ENCODE assay signal across 19 mouse cellular contexts in genomic region chr2:9464413-9464812, GRCm38 (mm10).
DNase-seq lines count a peak whose midpoint lies in the region; ATAC-seq and TF ChIP-seq lines count a peak whose summit lies in the region.
"Had no signal": no experiment of that assay in that cellular context is flagged by ENCODE, and none has a peak within 500 bp of the region (broad histone marks: within the 10 kb centered on the region; RNA-seq: fewer than 3 reads in every experiment).

No protein-coding gene starts in this region.

- intact Hi-C loops in left cerebral cortex, adult 2 months (cut with DNase I): loop anchor here (2.0 kb wide), 1 partner anchor 156 kb away; no protein-coding TSS in a partner anchor

- 74% methylated on average over 4 of the region's 4 CpGs for WGBS in midbrain, embryonic 15.5 days
- WGBS in midbrain, embryonic 10.5 days: 83% methylated on average over 4 of the region's 4 CpGs

- DNase-seq in frontal cortex, postnatal 10 days (ENCODE audit: low spot score in 2 of 2): no peak
- no peak for DNase-seq in midbrain, embryonic 10.5 days (ENCODE audit: low spot score)
- peak; percentile 11 to 14 for DNase-seq in left cerebral cortex, adult 2 months (ENCODE audit: extremely low spot score in 1 of 2, low spot score in 2 of 2)
- peak; percentile 7 to 14 for DNase-seq in right cerebral cortex, postnatal 36 days (ENCODE audit: low spot score in 2 of 2)
- DNase-seq in neural tube, embryonic 10.5 days (ENCODE audit: extremely low spot score, low spot score): no peak
- DNase-seq in gastrocnemius, postnatal 25 days: no peak
- DNase-seq: adrenal gland, postnatal 14 days; cerebellum, adult 9-10 months; gastrocnemius, adult 2 months; heart, postnatal 4 days; kidney, adult 8-10 months; kidney, postnatal 14 days; lung, postnatal 4 days; thymus, postnatal 36 days had no signal

- H3K4me3 ChIP-seq in midbrain, embryonic 15.5 days: no peak overlapping the region
- H3K4me3 ChIP-seq in midbrain, embryonic 10.5 days: no peak overlapping the region
- no peak overlapping the region for H3K4me3 ChIP-seq in left cerebral cortex, adult 2 months
- H3K4me3 ChIP-seq: forebrain, embryonic 10.5 days; gastrocnemius, adult 2 months; intestine, embryonic 15.5 days; layer of hippocampus, adult 2 months had no signal

- H3K36me3 ChIP-seq in midbrain, embryonic 15.5 days (replicated peaks): no peaks in the 10 kb centered on the region
- no peaks in the 10 kb centered on the region for H3K36me3 ChIP-seq in midbrain, embryonic 10.5 days
- H3K36me3 ChIP-seq: forebrain, embryonic 10.5 days; intestine, embryonic 15.5 days had no signal

- no peak overlapping the region for H3K9ac ChIP-seq in midbrain, embryonic 15.5 days
- H3K9ac ChIP-seq: intestine, embryonic 15.5 days had no signal

- ATAC-seq in frontal cortex, adult (ENCODE audit: low TSS enrichment): peak; percentile 80
- no peak; the same call in 1 of the 2 replicates for ATAC-seq in midbrain, embryonic 15.5 days (replicated peaks)

- H3K9me3 ChIP-seq in midbrain, embryonic 15.5 days: no peaks in the 10 kb centered on the region
- no peaks in the 10 kb centered on the region for H3K9me3 ChIP-seq in midbrain, embryonic 10.5 days (replicated peaks)
- H3K9me3 ChIP-seq: forebrain, embryonic 10.5 days; intestine, embryonic 15.5 days had no signal

- no peak overlapping the region for H3K27ac ChIP-seq in midbrain, embryonic 15.5 days
- no peak overlapping the region for H3K27ac ChIP-seq in midbrain, embryonic 10.5 days (replicated peaks)
- no peak overlapping the region for H3K27ac ChIP-seq in left cerebral cortex, adult 2 months
- H3K27ac ChIP-seq: forebrain, embryonic 10.5 days; gastrocnemius, adult 2 months; intestine, embryonic 15.5 days; layer of hippocampus, adult 2 months had no signal

- H3K4me2 ChIP-seq in midbrain, embryonic 15.5 days: 0 out of 2 replicates have a peak overlapping the region, but pooled peaks have one; percentile 6

- no peak for TF ChIP-seq CTCF in left cerebral cortex, adult 2 months (IDR thresholded peaks at IDR 0.05)

- H3K27me3 ChIP-seq in midbrain, embryonic 15.5 days (replicated peaks): no peaks in the 10 kb centered on the region
- no peaks in the 10 kb centered on the region for H3K27me3 ChIP-seq in midbrain, embryonic 10.5 days (ENCODE audit: low read depth, poor library complexity, severe bottlenecking)
- H3K27me3 ChIP-seq: intestine, embryonic 15.5 days had no signal

- 0 out of 2 replicates have a peak, but pooled peaks cover 4% of the 10 kb centered on the region for H3K4me1 ChIP-seq in midbrain, embryonic 15.5 days
- no peaks in the 10 kb centered on the region for H3K4me1 ChIP-seq in midbrain, embryonic 10.5 days
- H3K4me1 ChIP-seq: intestine, embryonic 15.5 days had no signal

Comparison
In these comparisons a context has a peak if more than half of its experiments do, and no peak if none do; other contexts are left out.
1. DNase-seq: peak in left cerebral cortex, adult 2 months (2 of 2) and right cerebral cortex, postnatal 36 days (2 of 2); none in frontal cortex, postnatal 10 days (0 of 2), midbrain, embryonic 10.5 days (single experiment), neural tube, embryonic 10.5 days (single experiment) and gastrocnemius, postnatal 25 days (single experiment).